Mouse (Mus musculus): Measurements from ENCODE around the gene Tcea3.

GRCm38 (mm10) chr4:136244208-136244607, 3.3 kb upstream of the Tcea3 start:
- TF ChIP-seq POLR2AphosphoS5 (IDR thresholded peaks at IDR 0.05; ENCODE audit: insufficient replicate concordance, low read depth, low read length) (no peak), CTCF (IDR thresholded peaks at IDR 0.05; ENCODE audit: low read depth, low read length) (no peak), TAL1 (conservative IDR thresholded peaks at IDR 0.05; ENCODE audit: low read depth, low read length) (no peak), GATA1 (IDR thresholded peaks at IDR 0.05; ENCODE audit: borderline replicate concordance, low read length) (no peak)
